Mouse (Mus musculus): ENCODE results near the gene 9230102O04Rik. TPM values are rescaled to one million over a fixed set of nuclear protein-coding genes. Genes with fewer than 3 reads are reported as not detected.

9230102O04Rik gene
- not detected in 2 replicates for polyA plus RNA-seq (2012; rRNA removed)
- not detected in 2 replicates for polyA plus RNA-seq (2014; fragmentation: Nextera tagmentation; extraction: Ambion mirVana)

DNA sequence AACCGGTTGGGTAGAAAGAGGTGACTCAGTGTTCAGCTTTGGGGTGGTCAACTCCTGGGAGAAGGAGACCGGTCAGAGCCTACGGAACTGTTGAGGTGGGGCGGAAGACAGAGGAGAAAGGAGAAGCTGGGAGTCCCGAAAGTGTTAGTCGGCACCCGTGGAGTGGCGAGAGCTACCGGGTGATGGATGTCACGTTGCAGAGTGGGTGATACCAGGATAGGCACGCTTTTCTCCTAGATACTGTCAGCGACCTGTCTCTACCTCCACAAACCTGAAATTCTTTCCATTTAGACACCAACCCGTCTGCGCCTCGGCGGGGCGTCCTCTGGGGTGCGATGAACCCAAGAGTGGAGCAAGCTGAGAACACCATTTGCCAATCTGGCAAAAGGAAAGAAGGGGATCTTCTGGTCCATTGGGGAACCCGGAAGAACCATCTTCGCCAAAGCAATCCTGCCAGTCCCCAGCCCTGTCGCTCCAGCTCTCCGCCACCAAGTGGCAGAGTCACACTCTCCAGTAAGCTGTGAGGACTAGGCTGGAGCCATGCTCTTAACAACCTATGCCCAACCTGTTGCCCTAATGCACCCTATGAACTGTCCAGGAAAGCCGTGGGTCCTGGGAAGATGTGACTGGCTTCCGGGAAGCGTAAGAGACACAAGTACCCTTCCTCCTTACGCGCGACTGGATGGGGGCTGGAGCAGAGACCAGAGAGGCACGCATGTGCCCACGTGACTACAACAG, at the start of gene 9230102O04Rik:
Gene 9230102O04Rik, minus strand, starts transcription at position 628 of the 738 bp plus-strand sequence.
- DNase-seq (ENCODE audit: low spot score) (no peak), ATAC-seq (ENCODE audit: low FRiP score, low read depth) (no peak)
- Histone ChIP-seq H3K27ac (replicated peaks; ENCODE audit: low read depth, low read length) (no peak within 1 kb of the TSS), H3K4me3 (replicated peaks; ENCODE audit: low read length) (peak within 1 kb of the TSS; percentile 8; the same call in 1 of the 2 replicates), H3K9ac (ENCODE audit: low read depth, low read length, severe bottlenecking) (no peak within 1 kb of the TSS), H3K27me3 (ENCODE audit: control insufficient read depth, insufficient read depth, low read length) (peaks cover 94% of the 10 kb centered on the region), H3K4me1 (ENCODE audit: control insufficient read depth, insufficient read depth, low read length) (0 out of 2 replicates have a peak, but pooled peaks cover 2% of the 10 kb centered on the region), H3K9me3 (ENCODE audit: control insufficient read depth, low read length) (no peaks in the 10 kb centered on the region), H3K36me3 (ENCODE audit: control insufficient read depth, insufficient read depth, low read length) (no peaks in the 10 kb centered on the region), H3K4me2 (replicated peaks; ENCODE audit: low read depth, low read length, severe bottlenecking) (peak within 1 kb of the TSS; percentile 25; the same call in 1 of the 2 replicates)
- TF ChIP-seq POLR2A (IDR thresholded peaks at IDR 0.05; ENCODE audit: borderline replicate concordance, extremely low read depth, insufficient read depth, insufficient read length) = no peak
- WGBS = 1% methylated on average over 30 of the region's 30 CpGs

DNA sequence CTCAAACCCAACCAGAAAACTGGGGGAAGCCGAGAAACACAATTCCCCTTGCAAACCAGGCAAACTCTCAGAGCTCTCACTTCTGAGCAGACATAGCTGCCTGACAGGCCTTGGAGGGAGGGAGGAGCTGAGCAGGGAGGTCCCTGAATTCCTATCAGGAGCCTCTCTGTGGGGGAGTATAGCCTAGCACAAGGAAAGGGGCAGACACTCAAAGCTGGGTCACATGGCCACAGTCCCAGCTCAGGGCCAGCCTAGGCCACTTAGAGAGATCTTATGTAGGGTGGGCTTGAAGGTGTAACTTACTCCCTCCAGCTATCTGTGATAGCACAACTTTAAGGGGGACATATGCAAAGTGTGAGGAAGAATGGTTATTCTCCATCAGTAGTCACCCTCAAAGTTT, 46.6 kb upstream of the 9230102O04Rik start:
- ATAC-seq (ENCODE audit: low FRiP score, low read depth) = no peak
- H3K27ac ChIP-seq (replicated peaks; ENCODE audit: low read depth, low read length) = no peak overlapping the region

DNA sequence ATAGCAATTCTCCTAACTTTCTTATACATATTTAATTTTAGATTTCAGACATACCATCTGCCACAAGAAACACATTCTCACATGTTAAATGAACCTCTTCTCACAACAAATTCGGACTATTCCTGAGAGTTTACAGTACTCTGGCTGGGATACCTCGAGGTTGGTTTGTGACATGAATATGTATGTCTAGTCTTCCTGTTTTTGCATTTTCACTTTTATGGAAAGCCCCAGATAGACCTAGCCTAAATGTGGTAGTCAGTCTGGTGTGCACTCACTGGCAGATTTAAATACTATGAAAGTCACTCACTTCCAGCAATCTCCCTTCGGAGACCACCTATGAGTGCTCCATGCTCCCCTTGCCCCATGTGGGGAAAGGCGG, 37.6 kb upstream of the 9230102O04Rik start:
- DNase-seq (ENCODE audit: low spot score) = no peak

More for the DNA sequence above, 46.6 kb upstream of the 9230102O04Rik start:
- H3K36me3 ChIP-seq (ENCODE audit: control insufficient read depth, insufficient read depth, low read length) = peaks cover 10% of the 10 kb centered on the region; the same call in 1 of the 2 replicates
- TF ChIP-seq POLR2A (IDR thresholded peaks at IDR 0.05; ENCODE audit: borderline replicate concordance, extremely low read depth, insufficient read depth, insufficient read length) = no peak
- no peaks in the 10 kb centered on the region for H3K27me3 ChIP-seq (ENCODE audit: control insufficient read depth, insufficient read depth, low read length)
- no peak overlapping the region for H3K4me3 ChIP-seq (replicated peaks; ENCODE audit: low read length)
- H3K4me2 ChIP-seq (replicated peaks; ENCODE audit: low read depth, low read length, severe bottlenecking) = no peak overlapping the region
- no peak for DNase-seq (ENCODE audit: low spot score)
- no peaks in the 10 kb centered on the region for H3K4me1 ChIP-seq (ENCODE audit: control insufficient read depth, insufficient read depth, low read length)
- H3K9ac ChIP-seq (ENCODE audit: low read depth, low read length, severe bottlenecking) = no peak overlapping the region
- WGBS = 25% methylated on average over 1 of the region's 1 CpGs
- no peaks in the 10 kb centered on the region for H3K9me3 ChIP-seq (ENCODE audit: control insufficient read depth, low read length)

DNA sequence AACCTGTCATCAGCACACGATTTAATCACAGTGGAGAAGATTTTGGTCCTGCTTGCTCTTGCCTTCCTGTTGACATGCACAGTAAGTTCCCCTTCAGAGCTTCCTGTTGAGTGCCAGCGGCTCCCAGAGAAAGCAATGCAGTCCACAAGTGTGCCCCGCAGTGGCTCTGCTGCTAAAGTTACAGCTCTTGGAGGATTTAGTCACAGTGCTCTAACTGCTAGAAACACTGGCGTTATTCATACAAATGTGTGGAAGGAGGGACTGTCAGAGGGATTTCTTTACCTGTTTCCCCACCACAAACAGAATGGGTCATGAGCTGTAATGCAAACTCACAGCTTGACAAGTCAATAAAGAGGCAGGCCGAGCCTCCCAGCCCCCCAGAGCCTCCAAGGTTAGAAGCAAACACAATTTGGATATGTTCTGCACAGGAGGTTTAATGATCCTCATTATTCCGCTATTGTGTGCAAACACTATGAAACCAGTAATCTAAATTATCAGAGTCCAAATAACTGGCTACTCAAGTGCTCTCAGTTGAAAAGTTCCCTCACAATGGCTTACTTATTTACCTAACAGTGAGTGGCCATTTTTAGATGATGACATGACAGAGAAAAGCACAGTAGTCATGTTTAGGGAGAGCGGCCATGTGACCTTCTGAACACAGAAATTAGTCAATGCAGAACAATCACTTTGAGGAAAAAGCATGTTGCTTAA, 37.0 kb upstream of the 9230102O04Rik start:
- Histone ChIP-seq H3K4me2 (replicated peaks; ENCODE audit: low read depth, low read length, severe bottlenecking) (no peak overlapping the region), H3K9ac (ENCODE audit: low read depth, low read length, severe bottlenecking) (no peak overlapping the region), H3K27ac (replicated peaks; ENCODE audit: low read depth, low read length) (no peak overlapping the region), H3K4me3 (replicated peaks; ENCODE audit: low read length) (no peak overlapping the region), H3K36me3 (ENCODE audit: control insufficient read depth, insufficient read depth, low read length) (0 out of 2 replicates have a peak, but pooled peaks cover 4% of the 10 kb centered on the region), H3K4me1 (ENCODE audit: control insufficient read depth, insufficient read depth, low read length) (no peaks in the 10 kb centered on the region), H3K27me3 (ENCODE audit: control insufficient read depth, insufficient read depth, low read length) (no peaks in the 10 kb centered on the region), H3K9me3 (ENCODE audit: control insufficient read depth, low read length) (no peaks in the 10 kb centered on the region)
- DNase-seq (ENCODE audit: low spot score) (no peak), ATAC-seq (ENCODE audit: low FRiP score, low read depth) (no peak)
- TF ChIP-seq POLR2A (IDR thresholded peaks at IDR 0.05; ENCODE audit: borderline replicate concordance, extremely low read depth, insufficient read depth, insufficient read length) = no peak
- 51% methylated on average over 7 of the region's 7 CpGs for WGBS

More for the DNA sequence above, 37.6 kb upstream of the 9230102O04Rik start:
- WGBS = 84% methylated on average over 4 of the region's 4 CpGs
- no peak for ATAC-seq (ENCODE audit: low FRiP score, low read depth)
- no peaks in the 10 kb centered on the region for H3K9me3 ChIP-seq (ENCODE audit: control insufficient read depth, low read length)
- no peak overlapping the region for H3K4me3 ChIP-seq (replicated peaks; ENCODE audit: low read length)
- TF ChIP-seq POLR2A (IDR thresholded peaks at IDR 0.05; ENCODE audit: borderline replicate concordance, extremely low read depth, insufficient read depth, insufficient read length) = no peak
- H3K27me3 ChIP-seq (ENCODE audit: control insufficient read depth, insufficient read depth, low read length) = no peaks in the 10 kb centered on the region
- 0 out of 2 replicates have a peak, but pooled peaks cover 4% of the 10 kb centered on the region for H3K36me3 ChIP-seq (ENCODE audit: control insufficient read depth, insufficient read depth, low read length)
- H3K4me2 ChIP-seq (replicated peaks; ENCODE audit: low read depth, low read length, severe bottlenecking) = no peak overlapping the region
- H3K9ac ChIP-seq (ENCODE audit: low read depth, low read length, severe bottlenecking) = no peak overlapping the region
- no peak overlapping the region for H3K27ac ChIP-seq (replicated peaks; ENCODE audit: low read depth, low read length)
- no peaks in the 10 kb centered on the region for H3K4me1 ChIP-seq (ENCODE audit: control insufficient read depth, insufficient read depth, low read length)

DNA sequence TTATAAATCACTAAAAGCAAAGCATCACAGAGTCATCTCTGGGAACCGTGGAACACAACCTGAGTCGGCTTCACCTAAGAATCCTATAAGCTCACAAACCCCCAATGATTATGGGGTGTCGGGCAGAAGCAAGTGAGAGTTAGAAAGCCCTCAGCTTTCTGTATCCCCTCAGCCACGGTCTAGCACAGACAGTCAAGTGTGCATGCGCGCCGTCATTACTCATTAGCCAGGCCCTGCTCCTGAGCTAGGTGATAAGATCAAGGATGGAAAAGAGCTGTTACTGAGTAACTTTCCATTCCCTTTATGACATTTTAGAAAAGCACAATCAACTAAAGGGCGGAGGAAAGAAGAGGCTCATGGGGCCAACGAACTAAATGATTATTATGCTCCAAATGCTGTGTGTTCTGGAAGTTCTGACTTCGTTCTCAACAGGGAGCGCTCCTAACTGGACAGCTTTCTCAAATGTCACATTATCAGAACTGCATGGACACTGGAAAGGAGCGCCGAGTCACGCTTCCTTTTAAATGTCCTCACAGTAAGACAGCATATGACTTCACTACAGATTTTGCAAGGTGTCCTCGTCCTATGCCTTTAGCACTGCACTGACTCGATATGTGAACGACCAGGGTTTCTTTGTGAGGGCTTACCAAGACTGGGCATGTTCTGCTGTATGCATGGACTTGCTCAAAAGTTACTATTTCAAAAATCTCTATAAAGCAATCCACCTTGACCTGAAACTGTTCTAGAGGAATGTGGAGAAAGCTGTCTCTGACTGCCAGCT, 29.5 kb upstream of the 9230102O04Rik start:
- Histone ChIP-seq H3K9me3 (ENCODE audit: control insufficient read depth, low read length) (no peaks in the 10 kb centered on the region), H3K27me3 (ENCODE audit: control insufficient read depth, insufficient read depth, low read length) (no peaks in the 10 kb centered on the region), H3K9ac (ENCODE audit: low read depth, low read length, severe bottlenecking) (no peak overlapping the region), H3K36me3 (ENCODE audit: control insufficient read depth, insufficient read depth, low read length) (peaks cover 16% of the 10 kb centered on the region), H3K4me1 (ENCODE audit: control insufficient read depth, insufficient read depth, low read length) (no peaks in the 10 kb centered on the region), H3K27ac (replicated peaks; ENCODE audit: low read depth, low read length) (no peak overlapping the region), H3K4me2 (replicated peaks; ENCODE audit: low read depth, low read length, severe bottlenecking) (no peak overlapping the region), H3K4me3 (replicated peaks; ENCODE audit: low read length) (no peak overlapping the region)
- WGBS = 86% methylated on average over 17 of the region's 17 CpGs
- ATAC-seq (ENCODE audit: low FRiP score, low read depth) (no peak), DNase-seq (ENCODE audit: low spot score) (no peak)
- TF ChIP-seq POLR2A (IDR thresholded peaks at IDR 0.05; ENCODE audit: borderline replicate concordance, extremely low read depth, insufficient read depth, insufficient read length) = no peak
